Mouse (Mus musculus) ES-CJ7 (cell line): ENCODE data around the gene Phldb2.

Experiments used
- DNase-seq: peaks from one replicate; pipeline ENCODE4 v3.0.0; 2011; ENCODE audit warnings: low read depth, low spot score

Phldb2 gene

DNA sequence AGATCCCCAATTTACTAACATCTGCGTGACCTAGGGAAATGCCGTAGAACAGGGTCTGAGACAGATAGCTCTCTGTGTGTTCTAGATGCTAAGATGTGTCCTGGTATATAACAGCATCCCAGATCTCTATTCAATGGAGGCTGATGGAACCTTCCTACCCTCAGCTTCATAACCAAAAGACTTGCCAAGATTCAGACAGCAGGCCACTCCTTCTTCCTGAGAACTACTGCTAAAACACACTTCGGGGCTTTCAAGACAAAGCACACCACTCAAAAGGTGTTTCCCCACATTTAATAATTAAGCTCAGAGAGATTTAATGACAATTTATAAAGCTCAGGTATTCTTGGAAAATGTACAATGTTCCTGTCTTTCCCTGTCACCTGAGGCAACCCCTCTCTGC lies 111.6 kb downstream of the Phldb2 start:
- DNase-seq: no peak

DNA sequence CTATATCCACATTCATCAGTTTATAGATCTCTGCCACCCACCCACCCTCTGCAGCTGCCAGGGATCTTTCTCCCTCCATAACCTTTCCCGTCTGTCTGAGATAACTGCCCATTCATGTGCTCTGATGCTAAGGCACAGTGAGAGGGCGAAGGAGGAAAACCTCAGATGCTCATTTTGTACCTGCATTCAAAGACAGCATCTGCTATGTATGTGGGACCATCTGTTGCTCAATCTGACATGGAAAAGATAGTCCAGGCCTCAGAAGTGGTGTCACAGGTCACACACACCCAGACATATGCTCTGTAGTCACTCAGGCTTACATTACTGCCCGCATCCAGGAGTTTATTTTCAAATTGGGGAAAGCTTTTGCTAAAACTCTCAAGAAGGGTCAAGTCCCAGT lies 112.4 kb downstream of the Phldb2 start:
- DNase-seq: no peak

DNA sequence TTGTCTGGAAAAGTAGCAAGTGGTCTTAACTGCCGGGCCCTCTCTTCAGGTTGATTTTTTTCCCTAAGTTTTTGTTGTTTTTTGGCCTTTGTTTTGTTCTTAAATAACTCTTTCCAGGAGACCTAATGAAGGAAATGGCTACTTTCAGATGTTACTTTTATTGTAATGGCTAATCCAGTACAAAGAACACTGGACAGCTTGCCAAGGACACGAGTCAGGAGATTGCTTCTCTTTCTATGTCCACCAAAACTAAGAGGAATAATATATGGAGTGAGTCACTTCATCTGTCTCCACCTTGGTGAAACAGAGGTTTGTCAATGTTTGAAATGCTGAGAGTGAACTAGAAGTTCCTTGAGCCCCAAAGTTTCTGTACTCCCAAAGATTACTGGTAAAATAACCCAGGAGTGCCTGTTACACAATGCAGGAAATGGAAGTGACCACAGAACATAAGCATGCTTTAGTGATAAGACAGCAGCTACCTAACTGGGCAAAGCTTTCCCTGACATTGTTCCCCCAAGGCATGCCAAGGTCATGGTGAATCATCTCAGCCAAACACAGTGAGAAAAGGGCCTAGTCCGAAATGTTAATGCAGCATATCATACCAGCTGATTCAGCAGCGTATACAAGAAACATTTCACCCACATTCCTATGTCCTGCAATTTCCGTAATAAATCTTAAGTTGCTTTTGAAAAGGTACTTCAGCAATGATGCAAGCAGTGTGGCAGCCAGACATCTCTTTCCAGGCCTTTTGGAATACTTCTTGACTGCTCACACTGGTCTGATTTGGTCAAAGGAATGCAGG lies 115.7 kb downstream of the Phldb2 start:
- no peak for DNase-seq

DNA sequence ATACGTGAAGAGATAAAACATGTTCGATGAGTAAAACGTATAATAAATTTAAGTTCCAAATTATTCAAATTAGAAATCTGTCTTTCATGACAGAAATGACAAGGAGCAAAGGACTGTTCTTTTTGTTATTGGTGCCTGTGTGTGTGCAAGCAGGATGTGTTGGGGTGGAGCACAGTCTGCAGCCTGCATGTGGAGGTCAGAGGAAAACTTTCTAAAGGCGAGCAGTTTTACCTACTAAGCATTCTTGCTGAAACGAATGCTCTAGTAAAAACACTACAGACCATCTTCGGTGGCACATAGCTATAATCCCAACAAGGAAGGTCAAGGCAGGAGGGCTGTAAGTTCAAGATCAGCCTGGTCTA lies 120.7 kb downstream of the Phldb2 start:
- no peak for DNase-seq

DNA sequence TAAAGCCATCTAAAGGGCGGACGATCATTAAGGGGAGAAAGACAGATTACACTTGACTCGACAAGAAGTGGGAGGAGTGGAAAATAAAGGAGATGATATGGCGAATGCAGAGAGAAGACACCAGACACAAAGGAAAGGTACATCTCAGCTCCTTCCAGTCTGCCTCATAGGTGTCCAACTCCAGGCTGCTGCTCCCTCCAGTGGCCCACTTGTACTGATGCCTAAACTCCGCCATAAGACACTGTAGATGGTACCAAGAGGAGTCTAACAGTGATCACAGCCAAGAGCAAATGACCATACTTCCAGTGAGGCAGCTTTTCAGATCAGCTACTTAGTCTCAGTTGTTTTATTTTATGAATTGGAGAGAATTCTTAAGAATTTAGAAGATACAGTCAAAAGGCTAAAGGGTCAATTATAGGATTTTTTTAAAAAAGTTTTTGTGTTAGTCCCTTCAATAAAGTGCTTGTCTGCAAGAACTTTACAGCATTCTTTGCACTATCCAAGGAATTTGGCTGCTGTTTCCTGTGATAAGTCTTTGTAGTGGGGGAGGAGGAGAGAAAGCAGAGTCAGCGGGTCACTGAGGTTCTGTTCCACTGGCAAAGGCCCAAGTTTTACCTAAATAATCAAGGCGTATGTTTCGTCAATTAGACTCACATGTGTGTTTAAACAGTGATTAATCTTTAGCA lies 121.2 kb downstream of the Phldb2 start:
- DNase-seq: peak; percentile 13

DNA sequence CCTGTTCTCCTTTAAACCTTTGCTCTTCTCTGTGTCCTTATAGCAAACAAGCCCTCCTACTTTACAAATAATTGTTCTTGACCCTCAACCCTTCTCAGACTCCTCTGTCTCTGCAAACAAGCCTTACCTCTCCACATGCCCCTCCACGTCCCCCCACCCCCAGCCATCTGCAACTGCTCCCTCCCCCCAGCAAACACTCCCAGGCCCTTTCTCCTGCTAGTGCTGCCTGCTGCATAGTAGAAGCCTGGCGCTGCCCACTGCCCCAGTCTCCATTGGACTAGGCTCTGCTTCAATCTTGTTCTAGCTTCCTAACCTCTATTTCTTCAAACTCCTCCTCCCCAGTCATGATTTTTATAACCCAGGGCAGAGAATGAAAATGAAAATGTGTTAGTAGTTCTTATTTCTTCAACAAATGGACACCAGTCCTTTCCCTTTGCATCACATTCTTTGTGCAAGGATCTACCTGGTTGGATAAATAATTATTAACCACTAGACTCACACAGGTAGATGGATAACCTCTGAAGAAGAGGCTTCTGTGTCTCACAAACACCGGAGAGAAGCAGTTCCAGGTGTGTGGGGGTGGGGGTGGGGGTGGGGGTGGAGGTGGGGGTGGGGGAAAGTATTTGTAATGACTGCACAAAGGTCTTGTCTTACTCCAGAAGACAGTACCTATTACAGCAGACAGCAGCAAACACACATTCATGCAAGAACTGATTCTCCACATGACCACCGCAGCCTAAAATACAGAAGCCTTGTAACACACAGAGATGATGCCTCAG lies 122.1 kb downstream of the Phldb2 start:
- no peak for DNase-seq

DNA sequence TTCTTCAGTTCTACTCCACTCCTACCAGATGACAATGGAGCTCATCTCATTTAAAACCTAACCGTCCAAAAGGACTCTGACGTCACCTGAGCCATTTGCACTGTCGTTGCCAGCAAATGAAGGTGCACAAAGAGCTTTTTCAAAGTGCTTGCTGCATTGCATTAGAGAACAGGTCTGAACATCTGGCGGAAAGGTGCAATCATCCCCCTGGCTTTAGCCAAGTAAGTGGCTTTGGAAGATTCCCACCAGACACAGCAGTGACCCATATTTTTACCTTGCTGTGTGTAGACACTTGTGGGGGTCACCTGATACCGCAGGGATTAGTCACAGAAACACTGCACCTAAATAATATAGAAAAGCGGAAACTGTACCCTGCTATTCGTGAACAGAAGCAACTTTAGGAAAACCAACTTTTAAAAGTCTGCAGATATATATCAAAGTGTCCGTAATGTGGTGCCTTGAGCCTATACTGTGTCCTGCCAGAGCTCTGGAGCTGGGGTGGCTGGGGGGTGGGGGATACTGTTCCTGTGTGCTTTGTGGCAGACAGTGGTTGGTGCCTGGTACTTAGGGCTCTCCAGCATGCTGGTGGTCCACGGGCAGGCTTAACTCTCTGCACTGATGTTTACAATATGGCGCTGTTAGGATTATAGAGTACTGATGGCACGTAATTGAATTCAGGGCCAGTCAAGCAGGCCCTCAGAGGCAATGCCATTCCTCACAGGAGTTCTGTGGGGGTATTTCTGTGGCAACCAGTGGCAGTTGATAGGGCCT lies 123.1 kb downstream of the Phldb2 start:
- no peak for DNase-seq

DNA sequence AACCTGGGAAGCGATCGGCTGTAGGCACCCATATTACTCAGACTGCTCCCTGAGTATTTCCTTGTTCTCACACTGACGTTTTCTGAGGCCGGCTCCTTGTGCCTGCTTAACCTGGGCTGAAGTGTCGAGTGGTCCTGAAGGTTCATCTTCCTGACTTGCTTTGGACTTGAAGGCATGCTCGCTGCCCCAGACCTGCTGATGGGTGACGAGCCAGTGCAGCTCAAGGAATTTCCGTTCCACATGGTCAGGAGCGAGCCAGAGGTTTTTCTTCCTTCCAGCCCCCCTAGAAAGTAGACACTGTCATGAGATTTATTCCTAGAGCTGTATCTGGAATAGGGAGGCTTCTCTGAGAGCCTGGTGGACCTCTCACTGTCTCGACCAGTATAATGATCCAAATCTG lies 128.1 kb downstream of the Phldb2 start:
- DNase-seq: no peak

DNA sequence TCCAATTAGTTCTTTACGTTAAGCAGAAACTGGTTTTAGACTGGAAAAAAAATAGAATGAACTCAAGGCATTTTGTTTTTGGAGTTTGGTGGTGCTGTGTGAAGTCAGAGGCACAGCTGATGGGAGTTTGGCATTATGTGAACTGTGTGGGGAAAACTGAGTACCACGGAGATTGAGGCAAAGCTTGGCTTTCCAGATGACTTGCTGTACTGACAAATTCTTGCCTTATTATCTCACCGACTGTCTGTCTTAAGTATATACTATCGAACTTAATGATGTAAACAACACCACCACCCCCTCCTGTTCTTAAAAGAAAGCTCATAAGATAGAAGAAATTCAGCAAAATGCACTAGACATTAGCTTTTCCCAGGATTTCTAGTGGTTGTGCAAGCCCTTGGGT lies 129.4 kb downstream of the Phldb2 start:
- DNase-seq: no peak

DNA sequence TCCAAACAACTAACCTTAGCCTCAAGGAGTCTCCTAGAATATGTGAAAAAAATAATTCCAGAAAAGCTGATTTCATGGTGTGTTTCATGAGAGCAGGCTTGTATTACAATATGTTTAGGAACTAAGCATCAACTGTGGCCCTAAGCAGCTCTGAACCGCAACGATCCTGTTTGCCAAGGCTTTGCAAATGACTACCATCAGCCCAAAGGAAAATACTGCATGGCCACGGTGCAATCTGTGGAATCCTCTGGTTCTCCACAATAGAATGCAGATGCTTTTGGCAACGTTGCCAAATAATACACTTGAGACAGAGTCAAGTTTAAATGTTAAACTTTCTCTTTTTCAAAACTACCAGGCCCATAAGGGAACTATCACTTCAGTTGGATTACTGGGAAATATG lies 133.5 kb downstream of the Phldb2 start:
- DNase-seq: no peak

DNA sequence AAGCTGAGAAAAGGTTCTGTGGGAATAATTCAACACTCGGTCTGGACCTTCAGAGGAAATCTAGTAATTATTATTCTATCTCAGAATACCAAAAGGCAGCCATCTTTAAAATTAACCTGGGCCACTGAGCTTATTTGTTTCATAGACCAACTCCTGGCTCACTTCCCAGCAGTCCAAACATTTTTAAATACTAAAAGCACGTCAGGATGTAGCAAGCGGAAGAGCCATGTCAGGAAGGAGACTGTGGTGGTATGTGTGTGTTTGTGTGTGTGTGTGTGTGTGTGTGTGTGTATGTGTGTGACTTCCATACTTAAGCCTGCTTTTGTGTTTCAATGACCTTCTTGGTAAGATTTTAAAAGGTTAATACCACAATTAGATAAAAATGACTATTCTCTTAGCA lies 135.6 kb downstream of the Phldb2 start:
- no peak for DNase-seq

DNA sequence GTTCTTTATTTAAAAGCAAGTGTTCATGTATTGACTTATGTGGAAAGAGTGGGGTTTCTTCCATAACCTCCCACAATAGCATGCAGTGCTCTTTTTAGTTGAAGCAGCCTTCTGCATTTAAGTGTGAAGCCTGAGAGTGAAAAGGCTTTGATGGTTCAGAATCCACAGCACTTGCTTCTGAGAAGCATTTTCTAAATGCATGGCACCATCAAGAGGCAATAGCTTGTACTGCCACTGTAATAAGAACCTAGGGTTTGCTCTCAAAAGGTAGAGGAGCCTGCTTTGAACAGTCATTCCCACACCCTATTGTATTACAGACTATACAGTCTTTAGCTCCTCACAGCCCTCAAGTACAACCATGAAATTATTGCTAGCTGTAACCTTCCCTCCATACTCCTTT lies 136.7 kb downstream of the Phldb2 start:
- peak; percentile 11 for DNase-seq

DNA sequence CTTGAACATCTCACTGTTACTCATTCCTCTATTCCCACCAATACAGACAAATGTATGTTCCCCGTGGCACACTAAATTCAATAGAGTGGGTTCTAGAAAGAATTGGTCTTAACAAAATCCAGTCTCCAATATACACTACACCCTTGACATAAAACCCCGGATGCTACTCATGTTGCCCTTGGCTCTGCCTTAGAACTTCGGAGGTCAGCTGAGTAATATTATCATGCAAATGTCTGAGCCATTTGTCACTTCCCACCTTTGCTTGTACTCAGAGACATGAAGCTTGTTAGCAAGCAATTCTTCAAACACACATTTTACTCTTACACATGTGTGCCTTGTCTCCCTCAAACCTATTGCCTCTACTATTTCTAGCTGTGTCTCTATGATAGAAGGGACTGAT lies 138.8 kb downstream of the Phldb2 start:
- DNase-seq: peak; percentile 64

DNA sequence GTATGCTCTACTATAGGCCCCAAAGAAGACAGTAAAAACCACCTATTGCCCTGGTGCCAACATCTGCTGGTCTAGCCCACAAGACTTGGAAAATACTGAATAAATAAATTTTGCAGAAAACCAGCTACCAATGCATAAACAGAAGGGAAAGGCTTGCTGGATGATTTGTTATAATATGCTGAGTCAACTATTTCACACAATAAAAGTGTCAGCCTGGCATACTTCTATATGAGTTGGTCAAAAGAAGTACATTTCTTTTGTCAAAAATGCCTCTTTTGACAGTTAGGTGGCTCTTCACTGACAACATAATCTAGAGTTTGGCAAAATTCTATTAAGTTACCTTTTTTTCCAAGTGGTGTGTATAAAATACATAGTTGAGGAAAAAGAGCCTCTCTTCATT lies 141.6 kb downstream of the Phldb2 start:
- no peak for DNase-seq

DNA sequence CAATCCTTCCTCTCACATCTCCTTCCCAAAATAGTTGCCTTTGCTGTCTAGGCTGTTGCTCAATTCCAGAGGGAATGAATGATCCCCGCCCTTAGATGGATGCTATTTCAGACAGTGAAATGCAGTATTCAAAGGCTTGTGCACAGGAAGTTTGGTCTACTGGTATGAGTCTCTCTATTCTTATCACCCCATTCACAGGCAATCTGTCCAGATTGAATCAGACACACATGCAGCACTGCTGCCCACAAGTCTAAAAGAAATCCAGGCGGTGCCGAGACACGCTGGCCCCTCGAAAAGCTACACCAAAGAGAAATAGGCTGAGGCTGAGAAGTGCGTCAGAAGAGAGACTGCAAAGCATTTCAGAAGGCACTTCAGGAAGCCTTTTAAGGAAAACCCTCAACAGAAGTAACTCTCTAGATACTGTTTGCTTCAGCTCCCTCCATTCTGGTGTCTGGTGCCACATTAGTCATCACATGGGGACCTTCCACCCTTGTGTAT lies 142.5 kb downstream of the Phldb2 start:
- no peak for DNase-seq

DNA sequence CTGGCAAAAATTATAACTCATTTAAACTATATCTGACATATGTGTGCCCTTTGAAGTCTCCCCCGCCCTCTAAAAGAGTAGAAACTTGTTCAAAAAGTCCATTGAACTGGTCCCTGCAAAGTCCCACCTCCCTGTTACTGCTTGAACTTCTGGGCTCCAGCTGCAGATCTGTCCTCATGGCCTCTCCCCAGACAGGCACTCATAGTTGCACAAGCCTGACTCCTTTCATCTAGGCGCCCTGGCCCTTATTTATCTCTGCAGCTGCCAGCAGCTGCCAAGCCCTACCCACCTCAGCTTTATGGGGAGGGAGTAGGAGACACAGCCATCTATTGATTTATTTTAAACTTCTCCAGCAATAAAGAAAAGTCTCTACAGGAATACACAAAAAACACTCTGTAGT lies 143.2 kb downstream of the Phldb2 start:
- DNase-seq: no peak

DNA sequence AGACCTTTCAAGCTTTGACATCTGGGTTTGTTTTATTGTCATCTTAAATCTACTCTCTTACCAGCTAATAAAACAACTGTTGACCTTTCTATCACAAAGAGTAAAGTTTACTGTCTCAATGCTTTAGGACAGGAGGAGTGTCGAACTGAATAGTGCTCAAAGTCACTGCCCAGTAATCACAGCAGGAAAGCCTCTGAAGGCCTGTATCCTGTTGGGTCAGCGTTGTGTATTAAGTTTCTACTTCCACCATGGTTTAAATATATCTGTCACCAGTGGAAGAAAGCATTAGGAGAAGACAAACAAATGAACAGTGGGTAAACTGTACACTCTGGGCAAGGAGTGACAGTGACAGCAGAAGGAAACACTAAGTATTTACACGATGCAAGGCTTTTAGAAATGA lies 148.7 kb downstream of the Phldb2 start:
- no peak for DNase-seq

DNA sequence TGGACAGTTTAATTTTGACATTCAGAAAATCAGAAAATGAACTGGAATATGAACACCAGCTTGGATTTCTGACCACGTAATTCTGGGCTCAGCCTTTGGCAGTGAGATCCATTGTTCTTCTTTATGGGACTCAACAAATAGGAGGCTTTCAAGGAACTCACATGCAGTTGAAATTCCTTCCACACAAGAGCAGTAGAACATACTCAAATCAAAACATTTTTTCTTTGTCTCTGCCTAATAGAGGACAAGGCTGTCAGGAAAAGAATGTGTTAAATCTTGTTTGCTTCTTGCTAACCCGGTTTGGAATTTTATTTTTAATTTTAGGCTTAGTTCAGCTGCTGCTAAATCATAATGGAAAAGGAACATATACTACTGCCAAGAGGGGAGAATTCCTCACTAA lies 153.0 kb downstream of the Phldb2 start:
- no peak for DNase-seq

DNA sequence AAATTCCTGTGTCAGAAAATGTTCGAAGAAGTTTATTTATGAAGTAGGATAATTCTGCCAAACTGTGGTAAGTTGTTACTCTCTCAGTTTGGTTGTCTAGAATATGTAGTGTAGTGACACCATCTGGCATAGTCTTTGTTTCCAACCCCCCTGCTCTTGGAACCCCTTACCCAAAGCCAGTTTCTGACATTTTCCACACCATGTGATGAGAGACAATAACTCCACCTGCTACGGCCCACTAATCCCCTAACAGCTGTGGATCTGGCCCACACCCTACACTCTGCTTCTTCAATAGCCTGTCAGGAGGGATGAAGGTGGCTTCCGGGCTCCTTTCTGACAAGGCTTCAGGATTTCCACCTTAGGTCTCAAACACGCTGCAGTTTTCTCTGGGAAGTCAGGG lies 154.2 kb downstream of the Phldb2 start:
- no peak for DNase-seq

DNA sequence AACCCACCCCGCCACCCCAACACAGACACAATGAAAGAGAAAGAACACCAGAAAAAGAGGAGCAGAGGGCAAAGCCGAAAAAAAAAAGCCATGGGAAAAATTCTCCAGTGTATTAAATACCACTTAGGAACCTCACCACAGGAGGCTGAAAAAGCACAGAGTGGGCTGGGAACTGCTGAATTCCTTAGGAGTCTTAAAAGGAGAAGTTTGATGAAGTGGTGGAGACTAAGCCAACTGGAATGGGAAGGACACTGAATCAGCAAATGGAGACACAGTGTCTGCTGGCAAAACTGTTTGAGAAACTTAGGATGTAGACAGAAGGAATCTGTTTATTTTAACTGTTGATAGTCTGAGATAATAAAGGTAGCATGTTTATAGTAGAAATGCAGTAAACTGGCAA lies 154.8 kb downstream of the Phldb2 start:
- no peak for DNase-seq

DNA sequence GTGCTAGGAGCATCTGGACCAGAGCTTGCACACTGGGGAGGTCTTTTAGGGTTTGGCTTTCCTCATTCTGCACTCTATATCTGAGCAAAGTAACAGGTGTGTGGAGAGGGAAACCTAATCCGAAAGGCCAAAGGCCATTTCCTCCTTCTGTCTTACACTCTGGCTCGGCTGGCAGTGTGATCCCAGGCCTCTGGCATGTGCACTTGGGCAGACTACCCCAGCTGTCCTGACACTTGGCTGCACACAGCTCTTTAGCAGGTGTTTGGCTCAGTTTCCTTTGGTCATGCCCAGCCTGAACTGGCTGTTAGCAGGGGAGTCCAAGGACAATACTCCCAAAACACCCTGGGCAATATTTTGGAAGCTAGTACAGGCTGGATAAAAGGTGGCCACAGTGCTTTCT lies 156.6 kb downstream of the Phldb2 start:
- DNase-seq: no peak

DNA sequence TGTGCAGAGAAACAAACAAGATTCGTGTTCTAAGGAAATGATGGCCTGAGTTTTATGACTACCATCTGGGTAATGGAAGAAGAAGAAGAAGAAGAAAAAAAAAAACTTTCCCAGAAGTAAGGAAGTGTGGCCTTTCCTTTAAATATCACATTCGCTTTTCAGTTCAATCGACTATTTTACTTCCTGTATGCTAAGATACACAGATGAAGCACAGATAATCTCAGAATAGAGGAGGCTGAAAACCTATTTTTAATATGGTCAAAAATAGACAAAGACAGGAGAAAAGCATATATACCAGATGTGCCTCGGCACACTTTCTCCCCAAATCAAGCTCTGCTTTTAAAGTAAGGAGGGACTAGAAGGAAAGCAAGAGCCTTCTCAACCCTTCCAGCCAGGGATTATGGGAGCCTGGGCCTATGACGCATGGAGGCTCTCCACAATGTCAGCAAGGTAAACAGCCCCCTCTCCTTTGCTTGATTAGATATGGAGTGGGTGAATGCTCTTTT lies 158.2 kb downstream of the Phldb2 start:
- DNase-seq: no peak
